Mouse (Mus musculus) heart, adult 2 months (tissue): Measurements from ENCODE around the gene Samd14. TPM values are rescaled to one million over a fixed set of nuclear protein-coding genes. Genes with fewer than 3 reads are reported as not detected.
"Not testable (repeated sequence)": the region's sequence is repeated elsewhere in the genome, so short reads cannot be mapped to it uniquely, and the experiment has no call there.

Source experiments
- DNase-seq, 2 experiments: peaks; one replicate each; pipeline ENCODE4 v3.0.0; 2021
- H3K27ac ChIP-seq: fragments of 200-600 bp; 2 replicates; pipeline ENCODE4 v1.8.1; 2022
- H3K27me3 ChIP-seq: fragments of 200-500 bp; 2 replicates; pipeline ENCODE4 v1.6.1; 2012; ENCODE audit warnings: mild to moderate bottlenecking, low read length, inconsistent platforms, mixed read lengths; ENCODE audit not compliant: control insufficient read depth, insufficient read depth
- H3K36me3 ChIP-seq: fragments of 200-500 bp; 2 replicates; pipeline ENCODE4 v1.6.1; 2012; ENCODE audit warnings: low read length, inconsistent platforms; ENCODE audit not compliant: control insufficient read depth, insufficient read depth
- H3K4me1 ChIP-seq: fragments of 200-500 bp; 2 replicates; pipeline ENCODE4 v1.6.1; 2011; ENCODE audit warnings: low read length; ENCODE audit not compliant: control insufficient read depth, insufficient read depth
- H3K4me3 ChIP-seq: fragments of 200-600 bp; 2 replicates; pipeline ENCODE4 v1.8.1; 2022
- H3K79me2 ChIP-seq: fragments of 200-500 bp; replicated peaks from 2 replicates; pipeline ENCODE4 v1.6.1; 2012; ENCODE audit warnings: mild to moderate bottlenecking, inconsistent platforms, low read length, moderate library complexity, mixed read lengths; ENCODE audit not compliant: control insufficient read depth, insufficient read depth
- H3K9ac ChIP-seq: fragments of 200-500 bp; 2 replicates; pipeline ENCODE4 v1.6.1; 2012; ENCODE audit warnings: low read depth, mild to moderate bottlenecking, control low read depth, inconsistent platforms, low read length, mixed read lengths
- CTCF ChIP-seq: fragments of 200-600 bp; IDR thresholded peaks from 2 replicates; pipeline ENCODE4 v1.8.1; 2022; ENCODE audit warnings: antibody characterized with exemption, mild to moderate bottlenecking, moderate library complexity
- EP300 ChIP-seq: fragments of 200-500 bp; IDR thresholded peaks from 2 replicates; pipeline ENCODE4 v1.6.1; 2011; ENCODE audit warnings: low read depth, low read length, control low read depth; ENCODE audit not compliant: insufficient read depth
- POLR2A ChIP-seq: fragments of 200-500 bp; IDR thresholded peaks from 2 replicates; pipeline ENCODE4 v1.6.1; 2011; ENCODE audit warnings: mild to moderate bottlenecking, low read depth, low read length, control low read depth; ENCODE audit not compliant: insufficient read depth
- WGBS: fragments of 180-500 bp; shearing (Covaris S2); methylation state at CpG from one replicate; pipeline ENCODE4 v1.1.7; 2018; 5-methylcytosine and 5-hydroxymethylcytosine counted together
- intact Hi-C: fragments of 180-260 bp; cut with DNase I; formaldehyde crosslinking; loops from one replicate; pipeline ENCODE4 v1.15.1; 2025
- long read RNA-seq: library from polyadenylated mRNA; stranded (forward); transcript quantifications from one replicate; pipeline ENCODE4 v2.0.0, GENCODE M21; 2021
- polyA plus RNA-seq: library from polyadenylated mRNA; depleted of rRNA; stranded (reverse); fragments of >200 nt; gene quantifications from 2 replicates; pipeline ENCODE4 v1.2.3, GENCODE M21; 2012; rRNA removed
- total RNA-seq, 2 experiments: library from RNA; stranded (reverse); gene quantifications; 2 replicates each; pipeline ENCODE4 v1.2.3; 2021

The Samd14 gene
- total RNA-seq (1 to 10 TPM; 1.2 to 1.7 TPM), polyA plus RNA-seq (0.82 and 1.9 TPM in 2 replicates)
- long read RNA-seq, partial matches to known transcripts = 0 of 3 reads
- long read RNA-seq, other reads (novel, unspliced or antisense) = 0 of 3 reads

DNA sequence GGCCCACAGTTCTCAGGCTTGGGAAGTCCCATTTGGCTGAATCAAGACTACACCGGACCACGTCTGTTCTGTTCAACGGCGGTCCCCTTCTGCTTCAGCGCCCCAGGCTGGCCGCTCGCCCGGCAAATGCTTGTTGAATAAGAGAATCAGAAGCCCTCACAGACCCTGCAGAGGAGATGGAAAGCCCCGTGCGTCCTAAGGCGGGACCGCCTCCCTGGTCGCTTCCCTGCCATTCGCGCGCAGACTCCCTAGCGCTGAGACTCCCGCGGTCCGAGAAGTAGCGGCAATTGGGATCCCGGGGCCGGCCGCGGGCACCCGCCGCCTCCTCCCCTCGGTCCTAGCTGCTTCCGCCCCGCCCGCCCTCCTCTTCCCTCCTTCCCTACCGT, at the start of gene Samd14:
Samd14 (plus strand) TSS at position 251 of the 386 bp plus-strand sequence.
- WGBS = 1% methylated on average over 31 of the region's 32 CpGs
- DNase-seq = peak; percentile 66 to 69
- Histone ChIP-seq H3K79me2 (no peaks in the 10 kb centered on the region), H3K27me3 (peaks cover 3% of the 10 kb centered on the region; the same call in 1 of the 2 replicates), H3K4me3 (peak within 1 kb of the TSS; percentile 61), H3K27ac (peak within 1 kb of the TSS; percentile 23), H3K4me1 (peaks cover 7% of the 10 kb centered on the region), H3K9ac (peak within 1 kb of the TSS; percentile 65), H3K36me3 (no peaks in the 10 kb centered on the region)
- intact Hi-C loops = no loop called here
- no peak for TF ChIP-seq CTCF
- no peak for TF ChIP-seq EP300
- TF ChIP-seq POLR2A = no peak

DNA sequence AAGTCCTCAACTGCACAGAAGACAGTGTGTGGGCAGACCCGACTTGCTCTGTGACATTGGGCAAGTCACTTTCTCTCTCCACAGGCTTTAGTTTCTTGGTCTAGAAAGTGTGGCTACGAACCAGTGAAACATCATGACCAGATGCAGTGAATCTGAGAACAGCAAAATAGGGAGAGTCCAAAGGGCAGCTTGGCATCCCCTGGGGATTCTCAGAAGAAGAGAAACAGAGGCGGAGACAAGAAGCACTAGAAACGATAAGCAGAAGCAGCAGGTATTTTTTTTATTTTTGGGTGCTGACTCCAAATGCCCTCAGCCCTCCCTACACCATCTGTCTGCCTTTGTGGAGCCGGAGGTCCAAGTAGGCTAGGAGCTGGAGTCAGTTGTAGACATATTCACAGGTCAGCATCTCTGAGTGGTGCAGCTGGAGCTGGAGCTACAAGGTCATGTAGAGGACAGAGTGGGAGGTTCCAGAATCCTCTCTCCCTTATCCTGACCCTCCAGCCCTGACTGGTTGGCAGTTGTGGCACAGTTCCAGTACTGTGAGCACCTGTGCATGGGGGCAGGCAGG, 47.1 kb upstream of the Samd14 start:
- H3K4me3 ChIP-seq = no peak overlapping the region
- H3K27me3 ChIP-seq = no peaks in the 10 kb centered on the region
- H3K36me3 ChIP-seq = no peaks in the 10 kb centered on the region
- TF ChIP-seq EP300 (no peak), POLR2A (no peak), CTCF (no peak)
- DNase-seq = no peak
- H3K79me2 ChIP-seq = no peaks in the 10 kb centered on the region
- intact Hi-C loops = loop anchor here (1.0 kb wide), 1 partner anchor 10 kb away; no protein-coding TSS in a partner anchor
- no peak overlapping the region for H3K9ac ChIP-seq
- no peak overlapping the region for H3K27ac ChIP-seq
- 67% methylated on average over 5 of the region's 5 CpGs for WGBS
- peaks cover 7% of the 10 kb centered on the region for H3K4me1 ChIP-seq

DNA sequence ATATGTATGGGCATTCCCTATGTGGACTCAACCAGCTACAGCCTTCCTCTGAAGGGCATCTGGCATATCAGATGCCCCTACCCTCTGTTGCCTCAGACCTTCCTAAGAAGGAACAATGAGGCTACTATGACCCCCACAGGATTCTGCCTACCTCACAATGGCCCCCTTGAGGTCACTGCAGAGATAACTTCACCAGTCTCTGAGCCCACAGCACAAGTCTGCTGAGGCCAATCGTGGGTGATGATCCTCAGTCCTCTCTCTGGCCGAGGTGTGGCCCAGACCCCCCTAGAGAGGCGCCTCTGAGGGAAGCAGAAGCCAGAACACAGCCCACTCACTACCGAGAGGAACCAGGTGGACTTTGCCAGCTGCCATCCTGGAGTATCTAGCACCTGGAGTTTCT, 42.3 kb upstream of the Samd14 start, which contains the start of gene Hils1:
Hils1 (plus strand) TSS at position 175 of the 400 bp plus-strand sequence.
- TF ChIP-seq POLR2A (no peak), EP300 (no peak), CTCF (no peak)
- Histone ChIP-seq H3K4me1 (peaks cover under 1% of the 10 kb centered on the region; the same call in 1 of the 2 replicates), H3K4me3 (no peak within 1 kb of the TSS), H3K79me2 (no peaks in the 10 kb centered on the region), H3K27me3 (no peaks in the 10 kb centered on the region), H3K36me3 (no peaks in the 10 kb centered on the region), H3K9ac (no peak within 1 kb of the TSS), H3K27ac (no peak within 1 kb of the TSS)
- intact Hi-C loops = no loop called here
- WGBS = 45% methylated on average over 4 of the region's 4 CpGs
- no peak for DNase-seq

DNA sequence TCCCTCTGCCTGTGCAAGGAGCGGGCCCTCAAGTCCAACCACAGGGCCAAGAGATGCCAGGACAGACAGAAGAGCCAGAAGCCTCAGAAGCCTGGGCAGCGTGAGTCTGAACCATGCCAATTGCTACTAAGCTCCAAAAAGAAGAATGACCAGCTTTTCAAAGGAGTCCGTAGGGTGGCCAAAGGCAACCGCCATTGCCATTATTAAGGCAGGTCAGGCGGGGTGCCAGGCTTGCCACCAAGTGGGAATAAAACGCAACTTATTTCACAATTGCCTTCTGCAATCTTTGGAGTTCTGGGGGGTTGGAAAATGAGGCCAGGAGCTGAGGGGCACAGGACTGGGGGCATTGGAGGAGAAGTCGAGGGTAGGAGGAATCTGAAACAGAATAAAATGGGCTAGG, 41.5 kb upstream of the Samd14 start:
- Histone ChIP-seq H3K4me1 (no peaks in the 10 kb centered on the region; the same call in 1 of the 2 replicates), H3K9ac (no peak overlapping the region), H3K4me3 (no peak overlapping the region), H3K36me3 (no peaks in the 10 kb centered on the region), H3K27me3 (no peaks in the 10 kb centered on the region), H3K79me2 (no peaks in the 10 kb centered on the region), H3K27ac (no peak overlapping the region)
- DNase-seq = peak in 1 of 2 experiments; percentile 11
- WGBS = 75% methylated on average over 7 of the region's 7 CpGs
- intact Hi-C loops = no loop called here
- TF ChIP-seq POLR2A (no peak), EP300 (no peak), CTCF (no peak)

DNA sequence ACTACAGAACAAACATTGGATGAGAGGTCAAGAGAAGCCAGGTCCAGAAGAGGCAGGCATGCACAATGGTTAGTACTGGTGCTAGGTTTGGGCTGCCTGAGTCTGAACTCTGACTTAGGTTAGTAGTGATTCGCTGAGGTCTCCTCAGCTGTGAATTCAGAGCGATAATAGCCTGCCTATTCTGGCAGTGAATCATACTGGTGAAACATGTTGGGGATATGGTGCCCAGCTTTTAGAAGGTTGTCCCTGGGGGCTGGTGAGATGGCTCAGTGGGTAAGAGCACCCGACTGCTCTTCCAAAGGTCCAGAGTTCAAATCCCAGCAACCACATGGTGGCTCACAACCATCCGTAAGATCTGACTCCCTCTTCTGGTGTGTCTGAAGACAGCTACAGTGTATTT, 40.0 kb upstream of the Samd14 start:
- not testable (repeated sequence) for H3K9ac ChIP-seq, H3K79me2 ChIP-seq, H3K4me1 ChIP-seq, H3K27ac ChIP-seq, H3K36me3 ChIP-seq, H3K4me3 ChIP-seq, H3K27me3 ChIP-seq
- 88% methylated on average over 4 of the region's 4 CpGs for WGBS
- peak in 1 of 2 experiments; percentile 1 for DNase-seq
- intact Hi-C loops = loop anchor here (1.0 kb wide), 2 partner anchors 30 to 103 kb away; no protein-coding TSS in a partner anchor

DNA sequence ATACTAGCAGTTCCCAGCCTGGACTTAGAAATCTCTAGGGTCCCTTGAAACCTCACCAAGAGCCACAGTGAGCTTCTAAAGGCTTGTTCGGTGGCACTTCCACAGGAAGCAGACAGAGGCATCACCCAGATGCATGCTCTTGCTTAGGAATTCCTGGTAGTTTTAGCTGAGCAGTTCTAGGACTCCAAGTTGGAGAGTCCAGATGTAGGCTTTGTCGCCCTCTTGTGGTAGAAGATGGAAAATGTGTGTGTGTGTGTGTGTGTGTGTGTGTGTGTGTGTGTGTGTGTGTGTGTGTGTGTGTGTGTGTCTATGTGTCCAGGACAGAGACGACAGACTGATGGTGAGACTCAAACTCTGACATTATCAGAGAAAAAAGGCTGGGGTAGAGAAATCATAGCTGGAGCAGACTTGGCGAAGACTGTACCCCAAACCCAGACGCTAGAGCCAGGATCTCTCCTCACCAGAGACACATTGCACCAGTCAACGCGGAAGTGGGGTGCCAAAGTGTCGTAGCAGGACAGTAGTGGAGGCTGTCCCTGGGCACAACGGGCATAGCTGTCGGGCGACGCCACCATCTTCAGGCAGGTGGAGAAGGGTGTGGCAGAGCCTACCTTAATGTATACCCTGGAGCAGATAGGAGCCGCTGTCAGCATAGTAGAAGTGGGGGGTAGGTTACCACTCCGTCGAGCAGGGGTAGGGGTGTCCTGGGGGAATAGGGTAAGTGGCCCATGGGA, 39.3 kb upstream of the Samd14 start:
- Histone ChIP-seq H3K79me2 (no peaks in the 10 kb centered on the region), H3K27ac (no peak overlapping the region), H3K4me1 (no peaks in the 10 kb centered on the region; the same call in 1 of the 2 replicates), H3K36me3 (no peaks in the 10 kb centered on the region), H3K9ac (no peak overlapping the region), H3K4me3 (no peak overlapping the region), H3K27me3 (no peaks in the 10 kb centered on the region)
- WGBS = 56% methylated on average over 15 of the region's 15 CpGs
- DNase-seq = peak; percentile 69 to 74
- intact Hi-C loops = loop anchor here (1.0 kb wide), 2 partner anchors 31 to 104 kb away; no protein-coding TSS in a partner anchor
- TF ChIP-seq EP300 = 0 out of 2 replicates have a peak, but pooled peaks have one; percentile 17
- TF ChIP-seq CTCF = peak; percentile 69
- TF ChIP-seq POLR2A = no peak
